Mouse (Mus musculus): ENCODE results near the gene Sgpp1.

Gene Sgpp1

GRCm38 (mm10) chr12:75672630-75673029 lies 62.9 kb downstream of the Sgpp1 start:
- no peak for TF ChIP-seq GATA4 (IDR thresholded peaks at IDR 0.05; ENCODE audit: insufficient replicate concordance, low read length)

- TF ChIP-seq GATA4 (IDR thresholded peaks at IDR 0.05; ENCODE audit: insufficient replicate concordance, low read length): no peak
Observed at GRCm38 (mm10) chr12:75671759-75672315, 63.7 kb downstream of the Sgpp1 start.

GRCm38 (mm10) chr12:75670611-75671010 lies 64.9 kb downstream of the Sgpp1 start:
- no peak for TF ChIP-seq GATA4 (IDR thresholded peaks at IDR 0.05; ENCODE audit: insufficient replicate concordance, low read length)

- TF ChIP-seq GATA4 (IDR thresholded peaks at IDR 0.05; ENCODE audit: insufficient replicate concordance, low read length): peak; percentile 3; the same call in 1 of the 2 replicates
Observed at GRCm38 (mm10) chr12:75669258-75670106, 66.0 kb downstream of the Sgpp1 start, which contains the start of gene Wdr89. TSS of gene Wdr89 (minus strand) at chr12:75669537.

GRCm38 (mm10) chr12:75668916-75669257 lies 66.6 kb downstream of the Sgpp1 start:
- no peak for TF ChIP-seq GATA4 (IDR thresholded peaks at IDR 0.05; ENCODE audit: insufficient replicate concordance, low read length)

GRCm38 (mm10) chr12:75668221-75668620 lies 67.3 kb downstream of the Sgpp1 start:
- no peak for TF ChIP-seq GATA4 (IDR thresholded peaks at IDR 0.05; ENCODE audit: insufficient replicate concordance, low read length)

- no peak for TF ChIP-seq GATA4 (IDR thresholded peaks at IDR 0.05; ENCODE audit: insufficient replicate concordance, low read length)
Observed at GRCm38 (mm10) chr12:75666939-75667338, 68.6 kb downstream of the Sgpp1 start.

- no peak for TF ChIP-seq GATA4 (IDR thresholded peaks at IDR 0.05; ENCODE audit: insufficient replicate concordance, low read length)
Observed at GRCm38 (mm10) chr12:75664516-75664810, 71.1 kb downstream of the Sgpp1 start.

Measured in liver, adult (tissue).